Mouse (Mus musculus): ENCODE results near the gene Rfx8. TPM values are rescaled to one million over a fixed set of nuclear protein-coding genes. Genes with fewer than 3 reads are reported as not detected.

The Rfx8 gene
- polyA plus RNA-seq, 1 experiment from 2014 or later = not detected

DNA sequence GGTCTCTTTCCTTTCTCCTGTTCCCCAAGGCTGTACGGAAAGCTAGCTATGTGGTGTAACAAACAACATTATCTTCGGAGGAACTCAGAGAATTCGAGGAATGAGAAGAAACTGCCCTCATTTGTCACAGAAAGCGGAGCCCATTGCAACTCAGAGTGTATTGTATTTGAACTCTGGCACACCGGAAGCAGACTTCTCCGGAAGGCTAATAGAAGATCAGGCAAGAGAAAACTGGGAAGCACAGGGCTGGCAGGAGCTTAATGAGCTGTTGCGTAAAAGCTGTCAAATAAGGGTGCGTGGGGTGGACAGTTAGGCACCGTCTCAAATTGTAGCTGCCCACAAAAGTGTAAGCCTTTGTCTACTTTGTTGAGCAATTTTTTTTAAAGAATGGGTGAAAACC lies 10.7 kb upstream of the Rfx8 start:
- Histone ChIP-seq H3K4me2 (ENCODE audit: low read depth, low read length) (no peak overlapping the region), H3K9me3 (ENCODE audit: low read length) (no peaks in the 10 kb centered on the region), H3K9ac (replicated peaks) (no peak overlapping the region), H3K36me3 (replicated peaks; ENCODE audit: insufficient read depth, low read length) (no peaks in the 10 kb centered on the region), H3K27me3 (ENCODE audit: insufficient read depth, low read length) (no peaks in the 10 kb centered on the region), H3K27ac (ENCODE audit: low read depth) (no peak overlapping the region; the same call in 1 of the 2 replicates), H3K4me3 (ENCODE audit: low read depth, low read length) (no peak overlapping the region), H3K4me1 (ENCODE audit: insufficient read depth) (peaks cover 25% of the 10 kb centered on the region)
- TF ChIP-seq CTCF (IDR thresholded peaks at IDR 0.05; ENCODE audit: low read depth) (no peak), EP300 (IDR thresholded peaks at IDR 0.05; ENCODE audit: low read depth) (no peak)
- ATAC-seq = peak; percentile 40; the same call in 1 of the 2 replicates
- no peak for DNase-seq
- 24% methylated on average over 9 of the region's 9 CpGs for WGBS (ENCODE audit: insufficient replicate concordance)

DNA sequence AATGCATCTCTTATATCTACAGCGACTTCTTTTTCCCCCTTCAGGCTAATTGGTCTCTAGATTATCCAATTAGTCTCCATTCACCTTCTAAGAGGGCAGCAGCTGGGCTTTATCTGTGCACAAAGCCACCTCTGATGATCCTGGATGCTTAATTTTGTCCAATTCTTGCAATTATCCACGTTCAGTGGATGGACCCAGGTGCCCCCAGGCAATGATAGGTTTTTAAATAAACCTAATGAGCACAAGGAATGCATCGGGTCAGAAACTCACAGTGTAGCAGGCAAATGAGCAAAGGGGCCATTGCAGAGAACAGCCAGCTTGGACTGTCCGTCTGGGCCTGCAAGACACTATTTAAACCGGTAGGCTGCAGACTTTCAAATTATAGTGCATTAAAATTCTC lies 10.1 kb upstream of the Rfx8 start:
- Histone ChIP-seq H3K4me3 (ENCODE audit: low read depth, low read length) (no peak overlapping the region), H3K27me3 (ENCODE audit: insufficient read depth, low read length) (no peaks in the 10 kb centered on the region), H3K9ac (replicated peaks) (no peak overlapping the region), H3K27ac (ENCODE audit: low read depth) (no peak overlapping the region), H3K4me2 (ENCODE audit: low read depth, low read length) (no peak overlapping the region), H3K9me3 (ENCODE audit: low read length) (no peaks in the 10 kb centered on the region), H3K36me3 (replicated peaks; ENCODE audit: insufficient read depth, low read length) (no peaks in the 10 kb centered on the region), H3K4me1 (ENCODE audit: insufficient read depth) (peaks cover 20% of the 10 kb centered on the region)
- no peak for ATAC-seq
- no peak for DNase-seq
- TF ChIP-seq CTCF (IDR thresholded peaks at IDR 0.05; ENCODE audit: low read depth) = no peak
- TF ChIP-seq EP300 (IDR thresholded peaks at IDR 0.05; ENCODE audit: low read depth) = no peak
- 77% methylated on average over 5 of the region's 5 CpGs for WGBS (ENCODE audit: insufficient replicate concordance)

DNA sequence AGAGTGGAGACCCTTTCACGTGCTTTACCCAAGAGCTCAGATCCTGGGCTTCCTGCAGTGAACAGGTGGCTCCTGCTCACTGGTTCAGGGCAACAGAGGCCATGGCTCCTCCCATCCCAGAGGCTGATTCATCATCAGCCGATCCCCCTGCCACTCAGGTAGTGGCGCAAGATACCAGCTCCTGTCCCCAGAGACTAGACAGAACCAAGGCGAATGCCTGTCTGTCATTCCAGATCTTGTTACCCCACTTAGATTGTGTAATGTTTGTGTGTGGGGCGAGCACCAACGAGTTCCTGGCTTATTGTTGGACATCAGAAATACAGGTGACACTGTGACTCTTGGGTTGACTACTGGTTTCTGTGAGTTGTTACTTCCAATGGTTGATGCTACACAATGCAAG lies 9.1 kb upstream of the Rfx8 start:
- no peaks in the 10 kb centered on the region for H3K9me3 ChIP-seq (ENCODE audit: low read length)
- ATAC-seq (no peak; the same call in 1 of the 2 replicates), DNase-seq (no peak)
- no peak overlapping the region for H3K4me2 ChIP-seq (ENCODE audit: low read depth, low read length)
- peaks cover 15% of the 10 kb centered on the region for H3K4me1 ChIP-seq (ENCODE audit: insufficient read depth)
- no peaks in the 10 kb centered on the region for H3K27me3 ChIP-seq (ENCODE audit: insufficient read depth, low read length)
- no peak for TF ChIP-seq CTCF (IDR thresholded peaks at IDR 0.05; ENCODE audit: low read depth)
- TF ChIP-seq EP300 (IDR thresholded peaks at IDR 0.05; ENCODE audit: low read depth) = no peak
- no peak overlapping the region for H3K9ac ChIP-seq (replicated peaks)
- WGBS (ENCODE audit: insufficient replicate concordance) = 58% methylated on average over 6 of the region's 6 CpGs
- no peaks in the 10 kb centered on the region for H3K36me3 ChIP-seq (replicated peaks; ENCODE audit: insufficient read depth, low read length)
- no peak overlapping the region for H3K4me3 ChIP-seq (ENCODE audit: low read depth, low read length)
- no peak overlapping the region for H3K27ac ChIP-seq (ENCODE audit: low read depth)

DNA sequence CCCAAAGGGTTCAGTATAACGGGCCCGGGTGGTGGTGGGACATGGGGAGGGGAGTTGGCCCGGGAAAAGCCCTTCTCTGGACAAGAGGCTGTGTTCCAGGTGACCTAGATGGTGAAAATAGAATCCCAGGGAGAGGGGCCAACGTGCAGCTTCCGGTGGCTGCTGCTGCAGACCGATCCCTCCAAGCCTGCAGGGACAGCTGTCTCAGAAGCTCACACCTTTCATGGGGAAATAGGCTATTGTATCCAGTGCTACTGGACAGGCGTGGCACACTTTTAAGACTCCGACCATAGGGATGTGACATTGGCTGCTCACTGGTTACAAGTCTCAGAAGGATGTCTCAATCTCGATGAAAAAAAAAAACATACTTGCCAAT lies 542 bp upstream of the Rfx8 start:
- H3K4me3 ChIP-seq (ENCODE audit: low read depth, low read length) = peak overlapping the region; percentile 51; the same call in 1 of the 2 replicates
- H3K4me1 ChIP-seq (ENCODE audit: insufficient read depth) = peaks cover 10% of the 10 kb centered on the region; the same call in 1 of the 2 replicates
- H3K9me3 ChIP-seq (ENCODE audit: low read length) = no peaks in the 10 kb centered on the region
- no peaks in the 10 kb centered on the region for H3K27me3 ChIP-seq (ENCODE audit: insufficient read depth, low read length)
- no peak overlapping the region for H3K27ac ChIP-seq (ENCODE audit: low read depth)
- TF ChIP-seq EP300 (IDR thresholded peaks at IDR 0.05; ENCODE audit: low read depth) (no peak), CTCF (IDR thresholded peaks at IDR 0.05; ENCODE audit: low read depth) (no peak)
- DNase-seq (no peak), ATAC-seq (no peak)
- no peaks in the 10 kb centered on the region for H3K36me3 ChIP-seq (replicated peaks; ENCODE audit: insufficient read depth, low read length)
- WGBS (ENCODE audit: insufficient replicate concordance) = 22% methylated on average over 9 of the region's 9 CpGs
- no peak overlapping the region for H3K9ac ChIP-seq (replicated peaks)
- peak overlapping the region; percentile 76 for H3K4me2 ChIP-seq (ENCODE audit: low read depth, low read length)

DNA sequence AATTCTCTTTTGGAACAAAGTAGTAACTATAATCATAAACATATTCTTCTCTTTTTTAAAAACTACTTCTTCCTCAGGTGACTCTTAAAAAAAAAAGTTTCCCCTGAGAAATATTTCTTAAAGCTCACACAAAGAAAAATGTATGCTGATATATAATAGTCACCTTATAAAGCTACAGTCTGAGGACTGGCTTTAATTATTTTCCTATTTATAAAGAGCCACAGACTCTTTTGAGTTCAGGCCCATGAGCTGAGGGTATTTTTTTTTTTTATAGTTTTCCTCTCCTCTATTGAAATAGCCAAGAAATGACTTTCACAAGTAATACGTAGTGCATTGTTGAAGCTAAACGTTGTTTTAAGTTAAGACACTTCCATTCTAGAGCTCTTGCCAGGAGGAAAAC lies 611 bp downstream of the Rfx8 start:
- Histone ChIP-seq H3K4me2 (ENCODE audit: low read depth, low read length) (peak overlapping the region; percentile 76; the same call in 1 of the 2 replicates), H3K4me1 (ENCODE audit: insufficient read depth) (peaks cover 12% of the 10 kb centered on the region), H3K4me3 (ENCODE audit: low read depth, low read length) (no peak overlapping the region), H3K27me3 (ENCODE audit: insufficient read depth, low read length) (no peaks in the 10 kb centered on the region), H3K36me3 (replicated peaks; ENCODE audit: insufficient read depth, low read length) (no peaks in the 10 kb centered on the region), H3K9me3 (ENCODE audit: low read length) (no peaks in the 10 kb centered on the region), H3K27ac (ENCODE audit: low read depth) (no peak overlapping the region), H3K9ac (replicated peaks) (peak overlapping the region; percentile 33; the same call in 1 of the 2 replicates)
- TF ChIP-seq CTCF (IDR thresholded peaks at IDR 0.05; ENCODE audit: low read depth) (no peak), EP300 (IDR thresholded peaks at IDR 0.05; ENCODE audit: low read depth) (no peak)
- no peak for DNase-seq
- WGBS (ENCODE audit: insufficient replicate concordance) = 33% methylated on average over 2 of the region's 2 CpGs
- no peak for ATAC-seq

GRCm38 (mm10) chr1:39715551-39715950 lies 5.2 kb downstream of the Rfx8 start:
- TF ChIP-seq EP300 (IDR thresholded peaks at IDR 0.05; ENCODE audit: low read depth) = no peak
- TF ChIP-seq CTCF (IDR thresholded peaks at IDR 0.05; ENCODE audit: low read depth) = no peak
- H3K9ac ChIP-seq (replicated peaks) = no peak overlapping the region
- WGBS (ENCODE audit: insufficient replicate concordance) = 79% methylated on average over 7 of the region's 7 CpGs
- H3K9me3 ChIP-seq (ENCODE audit: low read length) = no peaks in the 10 kb centered on the region
- no peak overlapping the region for H3K27ac ChIP-seq (ENCODE audit: low read depth)
- H3K4me2 ChIP-seq (ENCODE audit: low read depth, low read length) = no peak overlapping the region
- no peak for ATAC-seq
- H3K4me1 ChIP-seq (ENCODE audit: insufficient read depth) = peaks cover 5% of the 10 kb centered on the region
- DNase-seq = no peak
- no peaks in the 10 kb centered on the region for H3K27me3 ChIP-seq (ENCODE audit: insufficient read depth, low read length)
- H3K36me3 ChIP-seq (replicated peaks; ENCODE audit: insufficient read depth, low read length) = no peaks in the 10 kb centered on the region
- H3K4me3 ChIP-seq (ENCODE audit: low read depth, low read length) = no peak overlapping the region

GRCm38 (mm10) chr1:39714729-39715128 lies 6.1 kb downstream of the Rfx8 start:
- H3K27me3 ChIP-seq (ENCODE audit: insufficient read depth, low read length) = no peaks in the 10 kb centered on the region
- no peaks in the 10 kb centered on the region for H3K36me3 ChIP-seq (replicated peaks; ENCODE audit: insufficient read depth, low read length)
- H3K4me2 ChIP-seq (ENCODE audit: low read depth, low read length) = no peak overlapping the region
- 58% methylated on average over 3 of the region's 3 CpGs for WGBS (ENCODE audit: insufficient replicate concordance)
- no peak for TF ChIP-seq CTCF (IDR thresholded peaks at IDR 0.05; ENCODE audit: low read depth)
- TF ChIP-seq EP300 (IDR thresholded peaks at IDR 0.05; ENCODE audit: low read depth) = no peak
- no peak overlapping the region for H3K4me3 ChIP-seq (ENCODE audit: low read depth, low read length)
- H3K27ac ChIP-seq (ENCODE audit: low read depth) = peak overlapping the region; percentile 49
- peaks cover 3% of the 10 kb centered on the region for H3K4me1 ChIP-seq (ENCODE audit: insufficient read depth)
- DNase-seq (no peak), ATAC-seq (no peak)
- no peak overlapping the region for H3K9ac ChIP-seq (replicated peaks)
- no peaks in the 10 kb centered on the region for H3K9me3 ChIP-seq (ENCODE audit: low read length)
